Mouse (Mus musculus): ENCODE measurements around the gene Elmod3.

Elmod3 gene

GRCm38 (mm10) chr6:72532580-72532979 is 65.6 kb downstream of the Elmod3 start:
- DNase-seq: no peak

DNA sequence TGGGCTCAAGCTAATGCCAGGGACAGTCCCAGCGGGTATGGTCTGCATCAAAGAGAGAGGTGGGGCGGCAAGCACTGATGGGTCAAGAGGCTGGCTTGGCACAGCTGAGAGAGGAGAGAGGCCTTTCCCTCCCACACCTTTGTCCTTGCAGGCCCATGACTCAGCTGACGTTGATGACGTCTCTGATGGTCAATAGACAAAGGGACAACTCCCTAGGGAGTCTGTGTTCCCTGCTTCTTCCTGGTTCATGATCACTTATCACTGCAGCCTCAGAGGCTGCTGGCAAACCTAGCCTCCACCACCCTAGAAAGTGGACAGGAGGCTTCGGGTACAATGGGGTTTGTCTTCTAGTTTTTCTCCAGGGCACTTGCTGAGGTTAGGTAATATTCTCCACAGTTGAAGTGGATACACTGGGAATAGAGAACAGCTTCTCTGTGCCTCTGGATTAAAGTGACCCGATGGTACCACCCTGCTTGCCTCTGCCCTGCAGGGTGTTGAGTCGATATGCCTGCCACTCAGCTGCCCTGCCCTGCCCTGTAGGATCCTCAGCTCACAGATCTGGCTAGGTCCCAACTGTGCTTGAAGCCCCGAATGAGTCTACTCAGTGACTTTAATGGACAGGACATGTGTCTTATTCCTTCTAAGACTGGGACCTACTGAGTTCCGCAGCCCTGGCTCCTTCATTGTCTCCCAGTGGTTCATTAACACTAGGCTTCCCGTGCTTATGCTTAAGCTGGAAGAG is 69.6 kb downstream of the Elmod3 start:
- DNase-seq: no peak

DNA sequence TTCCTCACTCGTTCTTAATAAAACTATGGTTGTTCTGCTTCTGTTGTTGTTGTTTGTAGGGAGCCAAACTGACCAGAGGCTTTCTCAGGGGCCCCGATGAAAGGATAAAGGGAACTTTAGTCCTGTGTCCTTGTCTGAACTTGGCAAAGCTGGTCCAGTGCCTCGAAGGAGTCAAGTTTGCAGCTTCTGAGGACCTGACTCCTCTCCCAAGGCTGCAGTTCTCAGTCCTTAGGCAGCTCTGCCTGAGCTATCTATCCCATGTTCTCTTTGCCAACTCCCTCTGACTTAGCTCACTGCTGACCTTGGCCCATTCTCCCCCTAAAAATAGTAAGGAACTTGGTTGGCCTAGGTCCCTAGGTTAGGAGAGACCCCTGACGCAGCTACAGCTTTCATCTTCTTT is 71.1 kb downstream of the Elmod3 start:
- no peak for DNase-seq

GRCm38 (mm10) chr6:72524160-72524559 is 74.1 kb downstream of the Elmod3 start:
- DNase-seq: no peak

- no peak for DNase-seq
Observed at GRCm38 (mm10) chr6:72523222-72523621, 75.0 kb downstream of the Elmod3 start.

GRCm38 (mm10) chr6:72522288-72522687 is 75.9 kb downstream of the Elmod3 start:
- DNase-seq: no peak

DNA sequence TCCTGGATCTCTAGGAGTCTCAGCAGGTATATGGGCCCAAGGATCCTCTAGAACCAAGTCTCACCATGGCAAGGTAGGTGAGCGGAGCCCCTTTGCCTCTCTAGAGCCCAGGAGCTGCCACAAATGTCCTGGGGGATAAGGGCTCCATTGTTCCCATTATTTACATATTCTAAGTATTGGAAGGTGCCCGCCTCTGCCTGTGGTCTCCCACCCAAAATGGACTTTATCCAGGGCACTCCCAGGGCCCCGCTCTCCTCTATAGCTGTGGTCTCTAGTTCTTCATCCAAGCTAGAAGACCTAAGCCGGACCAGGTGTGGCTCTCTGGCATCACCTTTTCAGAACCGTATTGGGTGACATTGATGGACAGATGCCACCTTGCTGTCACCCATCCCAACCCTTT is 76.6 kb downstream of the Elmod3 start, which contains the start of gene Sh2d6:
Sh2d6 (minus strand) TSS at position 101 of the 400 bp plus-strand sequence.
- no peak for DNase-seq

DNA sequence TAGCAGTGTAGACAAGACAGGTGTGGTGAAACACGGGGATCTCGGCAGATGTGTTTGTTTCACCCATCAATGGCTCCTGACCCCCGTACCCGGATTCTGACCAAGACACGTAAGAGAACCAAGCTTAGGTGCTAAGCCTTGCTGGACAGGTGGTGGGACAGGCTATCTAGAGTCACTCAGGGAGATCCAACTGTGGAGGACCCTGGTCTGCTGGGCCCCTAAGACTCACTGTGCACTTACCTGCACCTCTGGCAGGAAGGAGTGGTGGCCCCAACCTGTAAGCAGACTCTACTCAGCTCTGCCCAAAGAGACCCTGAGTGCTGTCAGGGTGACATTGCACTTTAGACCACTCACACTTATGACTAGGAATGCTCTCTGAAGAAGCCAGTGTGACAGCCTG is 77.3 kb downstream of the Elmod3 start:
- DNase-seq: no peak

DNA sequence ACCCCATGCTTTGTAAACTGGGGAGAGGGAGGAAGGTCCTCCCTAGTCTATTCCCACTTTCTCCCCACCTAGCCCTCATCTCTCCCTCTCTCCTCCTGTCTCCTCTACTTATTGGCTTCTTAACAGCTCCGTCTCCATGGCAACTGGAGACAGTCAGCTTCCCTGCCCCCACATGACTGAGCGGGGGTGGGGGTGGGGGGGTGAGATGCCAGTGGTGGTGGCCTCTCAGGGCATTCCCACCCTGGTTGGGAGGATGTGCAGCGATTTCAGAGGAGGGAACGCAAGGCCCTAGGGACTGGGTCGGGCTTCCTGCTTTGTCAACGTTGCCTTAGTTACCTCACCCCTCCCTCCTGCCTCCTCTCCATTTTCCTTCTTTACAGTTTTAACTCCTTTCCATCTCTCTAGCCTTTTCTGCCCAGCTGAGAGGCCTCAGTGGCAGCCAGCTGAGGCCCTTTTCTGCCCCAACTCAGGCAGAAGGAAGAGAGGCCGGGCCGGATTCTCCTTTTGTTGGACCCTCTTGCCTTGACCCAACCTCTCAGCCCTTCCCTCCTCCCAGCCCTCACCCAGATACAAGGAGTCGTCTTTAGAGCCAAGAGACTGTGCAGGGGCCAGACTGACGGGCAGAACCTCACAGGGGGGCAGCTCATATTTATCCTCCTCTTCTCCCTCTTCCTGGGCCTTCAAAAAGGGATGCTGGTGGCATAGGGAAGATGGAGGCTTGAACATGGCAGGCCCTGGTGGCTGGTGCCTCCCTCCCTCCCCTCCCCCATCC is 78.1 kb downstream of the Elmod3 start:
- DNase-seq: no peak

- DNase-seq: no peak
Observed at GRCm38 (mm10) chr6:72519303-72519702, 78.9 kb downstream of the Elmod3 start.

DNA sequence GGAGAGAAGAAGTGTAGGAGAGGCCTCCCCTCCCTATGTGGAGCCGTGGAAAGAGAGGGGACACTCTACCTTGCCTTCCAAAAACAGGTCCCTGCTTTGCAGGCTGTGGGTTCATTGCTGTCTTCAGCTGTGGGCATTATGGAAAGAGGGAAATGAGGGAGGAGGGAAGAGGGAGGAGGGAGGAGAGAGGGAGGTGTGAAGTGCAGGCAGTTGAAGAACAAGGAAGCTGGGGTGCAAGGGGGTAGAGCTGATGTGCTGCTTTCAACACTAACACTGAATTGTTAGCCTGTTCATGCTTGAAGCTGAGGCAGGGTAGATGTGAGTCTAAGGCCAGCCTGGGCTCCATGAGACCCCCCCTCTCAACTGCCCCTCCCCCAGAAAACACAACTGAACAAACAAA is 79.4 kb downstream of the Elmod3 start:
- no peak for DNase-seq
